Mouse (Mus musculus): Measurements from ENCODE around the gene Olfr1359.

- TF ChIP-seq CTCF (conservative IDR thresholded peaks at IDR 0.05; ENCODE audit: low read length) (no peak), POU5F1 (IDR thresholded peaks at IDR 0.05; ENCODE audit: borderline replicate concordance, low read length) (no peak)
Measured at GRCm38 (mm10) chr13:21711698-21712097, 13.8 kb downstream of the Olfr1359 start.

All from E14TG2a.4 (cell line).